Mouse (Mus musculus) kidney, adult 2 months (tissue): ENCODE data around the gene Rasal3.

Experiments
- CTCF ChIP-seq: fragments of 200-500 bp; conservative IDR thresholded peaks from 2 replicates; pipeline ENCODE4 v1.5.1; 2011; ENCODE audit warnings: low read depth, mild to moderate bottlenecking, control low read depth, low read length, moderate library complexity, mixed read lengths; ENCODE audit not compliant: insufficient read depth, insufficient read length
- POLR2A ChIP-seq: fragments of 200-500 bp; IDR thresholded peaks from one replicate; pipeline ENCODE4 v1.6.1; 2011; ENCODE audit warnings: low read depth, low read length, control low read depth

GRCm38 (mm10) chr17:32402011-32402778, 1.2 kb downstream of the Rasal3 start:
- TF ChIP-seq CTCF (no peak), POLR2A (no peak)
